Mouse (Mus musculus) kidney, embryonic 16.5 days (tissue): ENCODE results near the gene Rorc. TPM values are rescaled to one million over a fixed set of nuclear protein-coding genes. Genes with fewer than 3 reads are reported as not detected.

ENCODE experiments used
- ATAC-seq: fragments of 200-750 bp; cut with Nextera tagmentation; 2 replicates; pipeline ENCODE4 v1.8.0; 2017; ENCODE audit warnings: moderate TSS enrichment; ENCODE audit not compliant: low FRiP score, low TSS enrichment
- H3K27ac ChIP-seq: fragments of 300-500 bp; sonication (generic); 2 replicates; pipeline ENCODE4 v1.5.1; 2014; ENCODE audit warnings: low read length
- H3K27me3 ChIP-seq: fragments of 300-500 bp; sonication (generic); 2 replicates; pipeline ENCODE4 v1.6.1; 2014; ENCODE audit warnings: low read length, control low read depth, mixed read lengths; ENCODE audit not compliant: insufficient read depth
- H3K36me3 ChIP-seq: fragments of 300-500 bp; sonication (generic); 2 replicates; pipeline ENCODE4 v1.6.1; 2014; ENCODE audit warnings: low read length, control low read depth, mixed read lengths; ENCODE audit not compliant: insufficient read depth
- H3K4me1 ChIP-seq: fragments of 300-500 bp; sonication (generic); 2 replicates; pipeline ENCODE4 v1.6.1; 2014; ENCODE audit warnings: low read length, control low read depth, mixed read lengths; ENCODE audit not compliant: insufficient read depth
- H3K4me2 ChIP-seq: fragments of 300-500 bp; sonication (generic); replicated peaks from 2 replicates; pipeline ENCODE4 v1.6.1; 2014; ENCODE audit warnings: low read depth, low read length
- H3K4me3 ChIP-seq: fragments of 300-500 bp; sonication (generic); 2 replicates; pipeline ENCODE4 v1.5.1; 2014; ENCODE audit warnings: mild to moderate bottlenecking, low read length
- H3K9ac ChIP-seq: fragments of 300-500 bp; sonication (generic); replicated peaks from 2 replicates; pipeline ENCODE4 v1.6.1; 2014; ENCODE audit warnings: low read length
- H3K9me3 ChIP-seq: fragments of 300-500 bp; sonication (generic); 2 replicates; pipeline ENCODE4 v1.6.1; 2016; ENCODE audit warnings: low read length, control low read depth
- WGBS: fragments of 180-500 bp; shearing (Covaris S2); extraction: QIAGEN DNeasy Blood & Tissue Kit; methylation state at CpG from one replicate; pipeline ENCODE4 v1.1.7; 2014; 5-methylcytosine and 5-hydroxymethylcytosine counted together
- polyA plus RNA-seq: library from polyadenylated mRNA; unstranded; fragments of >200 nt; fragmentation: Nextera tagmentation; extraction: Ambion mirVana; gene quantifications from 2 replicates; pipeline ENCODE4 v1.2.1, GENCODE M21; 2015

Rorc gene
- polyA plus RNA-seq, 1 experiment from 2014 or later = 14.9 TPM

GRCm38 (mm10) chr3:94362138-94362537, 10.5 kb upstream of the Rorc start, which contains the start of gene C2cd4d:
Gene C2cd4d, plus strand, starts transcription at chr3:94362438.
- 57% methylated on average over 7 of the region's 7 CpGs for WGBS

GRCm38 (mm10) chr3:94363291-94364153, 9.1 kb upstream of the Rorc start:
- H3K27me3 ChIP-seq = peaks cover 26% of the 10 kb centered on the region
- no peak overlapping the region for H3K27ac ChIP-seq
- ATAC-seq = peak; percentile 80
- H3K9me3 ChIP-seq = no peaks in the 10 kb centered on the region
- 0 out of 2 replicates have a peak, but pooled peaks cover 5% of the 10 kb centered on the region for H3K4me1 ChIP-seq
- H3K4me2 ChIP-seq = peak overlapping the region; percentile 91
- H3K4me3 ChIP-seq = peak overlapping the region; percentile 58
- no peaks in the 10 kb centered on the region for H3K36me3 ChIP-seq
- WGBS = 5% methylated on average over 94 of the region's 97 CpGs
- H3K9ac ChIP-seq = peak overlapping the region; percentile 78

More at GRCm38 (mm10) chr3:94362138-94362537, 10.5 kb upstream of the Rorc start, which contains the start of gene C2cd4d:
- Histone ChIP-seq H3K27me3 (peaks cover 26% of the 10 kb centered on the region), H3K4me1 (0 out of 2 replicates have a peak, but pooled peaks cover 5% of the 10 kb centered on the region), H3K9ac (peak within 1 kb of the TSS; percentile 78), H3K36me3 (no peaks in the 10 kb centered on the region), H3K4me2 (peak within 1 kb of the TSS; percentile 91), H3K27ac (no peak within 1 kb of the TSS), H3K9me3 (no peaks in the 10 kb centered on the region), H3K4me3 (peak within 1 kb of the TSS; percentile 58)
- no peak for ATAC-seq

- Histone ChIP-seq H3K4me2 (peak overlapping the region; percentile 91), H3K4me1 (0 out of 2 replicates have a peak, but pooled peaks cover 5% of the 10 kb centered on the region), H3K27me3 (peaks cover 26% of the 10 kb centered on the region), H3K27ac (no peak overlapping the region), H3K36me3 (no peaks in the 10 kb centered on the region), H3K9ac (peak overlapping the region; percentile 78), H3K4me3 (peak overlapping the region; percentile 58), H3K9me3 (no peaks in the 10 kb centered on the region)
- peak; percentile 56; the same call in 1 of the 2 replicates for ATAC-seq
- 6% methylated on average over 14 of the region's 23 CpGs for WGBS
Measured at GRCm38 (mm10) chr3:94364154-94364526, 8.5 kb upstream of the Rorc start.

GRCm38 (mm10) chr3:94366761-94367160, 5.8 kb upstream of the Rorc start:
- ATAC-seq = no peak
- H3K9ac ChIP-seq = no peak overlapping the region
- 22% methylated on average over 3 of the region's 3 CpGs for WGBS
- no peaks in the 10 kb centered on the region for H3K9me3 ChIP-seq
- peaks cover 9% of the 10 kb centered on the region for H3K4me1 ChIP-seq
- H3K4me2 ChIP-seq = no peak overlapping the region
- H3K27ac ChIP-seq = no peak overlapping the region
- no peaks in the 10 kb centered on the region for H3K36me3 ChIP-seq
- H3K4me3 ChIP-seq = no peak overlapping the region
- peaks cover 26% of the 10 kb centered on the region for H3K27me3 ChIP-seq

GRCm38 (mm10) chr3:94367511-94367910, 5.1 kb upstream of the Rorc start:
- Histone ChIP-seq H3K36me3 (no peaks in the 10 kb centered on the region), H3K9ac (no peak overlapping the region), H3K4me3 (no peak overlapping the region), H3K4me2 (no peak overlapping the region), H3K4me1 (peaks cover 14% of the 10 kb centered on the region), H3K9me3 (no peaks in the 10 kb centered on the region), H3K27me3 (peaks cover 22% of the 10 kb centered on the region), H3K27ac (no peak overlapping the region)
- ATAC-seq = no peak
- 81% methylated on average over 6 of the region's 6 CpGs for WGBS

GRCm38 (mm10) chr3:94368631-94369030, 4.0 kb upstream of the Rorc start:
- WGBS = 67% methylated on average over 6 of the region's 6 CpGs
- no peak overlapping the region for H3K4me2 ChIP-seq
- no peak overlapping the region for H3K4me3 ChIP-seq
- no peak overlapping the region for H3K9ac ChIP-seq
- H3K27ac ChIP-seq = no peak overlapping the region
- no peak for ATAC-seq
- no peaks in the 10 kb centered on the region for H3K9me3 ChIP-seq
- H3K4me1 ChIP-seq = peaks cover 19% of the 10 kb centered on the region
- H3K27me3 ChIP-seq = peaks cover 12% of the 10 kb centered on the region
- H3K36me3 ChIP-seq = no peaks in the 10 kb centered on the region

GRCm38 (mm10) chr3:94369709-94370108, 2.9 kb upstream of the Rorc start:
- WGBS = 43% methylated on average over 2 of the region's 2 CpGs
- ATAC-seq = no peak
- Histone ChIP-seq H3K27me3 (peaks cover 4% of the 10 kb centered on the region; the same call in 1 of the 2 replicates), H3K9ac (no peak overlapping the region), H3K4me2 (no peak overlapping the region), H3K4me3 (no peak overlapping the region), H3K4me1 (peaks cover 22% of the 10 kb centered on the region), H3K27ac (no peak overlapping the region), H3K9me3 (no peaks in the 10 kb centered on the region), H3K36me3 (no peaks in the 10 kb centered on the region)

- H3K4me3 ChIP-seq = peak overlapping the region; percentile 5; the same call in 1 of the 2 replicates
Measured at GRCm38 (mm10) chr3:94371637-94372036, 957 bp upstream of the Rorc start.

GRCm38 (mm10) chr3:94372038-94372437, 556 bp upstream of the Rorc start:
- ATAC-seq = no peak
- no peaks in the 10 kb centered on the region for H3K9me3 ChIP-seq
- H3K4me1 ChIP-seq = peaks cover 22% of the 10 kb centered on the region
- peak overlapping the region; percentile 40 for H3K4me2 ChIP-seq
- no peak overlapping the region; the same call in 1 of the 2 replicates for H3K9ac ChIP-seq
- H3K27ac ChIP-seq = peak overlapping the region; percentile 32; the same call in 1 of the 2 replicates
- no peaks in the 10 kb centered on the region for H3K36me3 ChIP-seq
- H3K4me3 ChIP-seq = 0 out of 2 replicates have a peak overlapping the region, but pooled peaks have one; percentile 5
- WGBS = 0% methylated on average over 2 of the region's 3 CpGs
- H3K27me3 ChIP-seq = no peaks in the 10 kb centered on the region

More at GRCm38 (mm10) chr3:94371637-94372036, 957 bp upstream of the Rorc start:
- Histone ChIP-seq H3K4me1 (peaks cover 22% of the 10 kb centered on the region), H3K4me2 (peak overlapping the region; percentile 40), H3K9ac (peak overlapping the region; percentile 55), H3K27me3 (no peaks in the 10 kb centered on the region), H3K36me3 (no peaks in the 10 kb centered on the region), H3K27ac (0 out of 2 replicates have a peak overlapping the region, but pooled peaks have one; percentile 32), H3K9me3 (no peaks in the 10 kb centered on the region)
- peak; percentile 64; the same call in 1 of the 2 replicates for ATAC-seq
- WGBS = 1% methylated on average over 11 of the region's 11 CpGs
